Mouse (Mus musculus) kidney, adult 8-10 months (tissue): ENCODE results near the gene Prkn.

Experiments used
- DNase-seq, 2 experiments: peaks; one replicate each; pipeline ENCODE4 v3.0.0; 2022

The Prkn gene

GRCm38 (mm10) chr17:11866231-11866630, 1026.0 kb downstream of the Prkn start:
- no peak for DNase-seq

- DNase-seq: peak in 1 of 2 experiments; percentile 18
These were observed 1027.3 kb downstream of the Prkn start for GRCm38 (mm10) chr17:11867334-11868095.

- no peak for DNase-seq
These were observed 1030.4 kb downstream of the Prkn start for GRCm38 (mm10) chr17:11870546-11870945.

GRCm38 (mm10) chr17:11876240-11876639, 1036.1 kb downstream of the Prkn start:
- DNase-seq: no peak

GRCm38 (mm10) chr17:11881110-11881820, 1041.1 kb downstream of the Prkn start:
- no peak for DNase-seq

GRCm38 (mm10) chr17:11885601-11886000, 1045.4 kb downstream of the Prkn start:
- DNase-seq: no peak

- no peak for DNase-seq
These were observed 1046.8 kb downstream of the Prkn start for GRCm38 (mm10) chr17:11886963-11887362.

- DNase-seq: no peak
These were observed 1047.5 kb downstream of the Prkn start for GRCm38 (mm10) chr17:11887591-11888205.

GRCm38 (mm10) chr17:11888806-11889205, 1048.6 kb downstream of the Prkn start:
- no peak for DNase-seq

- no peak for DNase-seq
These were observed 1060.1 kb downstream of the Prkn start for GRCm38 (mm10) chr17:11900300-11900699.

- DNase-seq: no peak
These were observed 1061.5 kb downstream of the Prkn start for GRCm38 (mm10) chr17:11901731-11902130.

- DNase-seq: peak in 1 of 2 experiments; percentile 17
These were observed 1062.8 kb downstream of the Prkn start for GRCm38 (mm10) chr17:11903001-11903400.

- no peak for DNase-seq
These were observed 1070.6 kb downstream of the Prkn start for GRCm38 (mm10) chr17:11910668-11911398.

- no peak for DNase-seq
These were observed 1072.0 kb downstream of the Prkn start for GRCm38 (mm10) chr17:11912136-11912535.

- DNase-seq: peak in 1 of 2 experiments; percentile 10
These were observed 1072.7 kb downstream of the Prkn start for GRCm38 (mm10) chr17:11912872-11913365.

- DNase-seq: no peak
These were observed 1073.4 kb downstream of the Prkn start for GRCm38 (mm10) chr17:11913620-11914019.

GRCm38 (mm10) chr17:11914451-11914850, 1074.3 kb downstream of the Prkn start:
- no peak for DNase-seq

GRCm38 (mm10) chr17:11918123-11918801, 1078.1 kb downstream of the Prkn start:
- peak; percentile 39 to 65 for DNase-seq

- DNase-seq: no peak
These were observed 1079.4 kb downstream of the Prkn start for GRCm38 (mm10) chr17:11919581-11919980.

GRCm38 (mm10) chr17:11921026-11921425, 1080.8 kb downstream of the Prkn start:
- no peak for DNase-seq

GRCm38 (mm10) chr17:11923989-11924388, 1083.8 kb downstream of the Prkn start:
- DNase-seq: no peak

- peak; percentile 73 to 79 for DNase-seq
These were observed 1086.7 kb downstream of the Prkn start for GRCm38 (mm10) chr17:11926865-11927386.
